Comparison of ENCODE assay signal across 15 mouse cellular contexts in the genomic region with DNA sequence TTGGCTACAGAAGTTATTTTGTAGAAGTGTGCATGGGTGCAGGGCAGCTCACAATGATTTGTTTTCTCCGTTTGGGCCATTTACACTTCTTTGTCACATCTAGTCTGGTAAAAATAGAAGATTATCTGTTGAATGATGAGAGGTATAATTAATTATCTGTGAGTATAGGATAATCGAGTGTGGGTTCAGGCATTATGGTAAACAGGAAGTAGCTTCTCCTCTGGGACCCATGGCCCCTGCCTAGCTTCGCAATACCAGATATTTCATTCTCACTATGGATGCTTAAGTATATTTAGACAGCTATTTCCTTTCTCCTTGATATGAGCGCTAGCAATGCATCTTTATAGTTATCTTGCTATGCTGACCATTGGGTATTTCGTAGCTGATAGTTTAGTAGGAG.
"Had no signal": no experiment of that assay in that cellular context is flagged by ENCODE, and none has a peak within 500 bp of the region (broad histone marks: within the 10 kb centered on the region; RNA-seq: fewer than 3 reads in every experiment).

No protein-coding gene starts in this region.

- DNase-seq: retina, postnatal 1 day; right cerebral cortex, adult 18-20 months; right cerebral cortex, postnatal 14 days; right cerebral cortex, postnatal 25 days; right cerebral cortex, postnatal 4 days; spleen, adult 18-20 months; thymus, adult 18-20 months; thymus, adult 2 months; thymus, postnatal 14 days; thymus, postnatal 25 days; thymus, postnatal 36 days; thymus, postnatal 4 days had no signal

- H3K4me1 ChIP-seq: neural tube, embryonic 15.5 days; stomach, embryonic 15.5 days had no signal

- H3K27ac ChIP-seq: neural tube, embryonic 15.5 days; stomach, embryonic 15.5 days; stomach, postnatal 0 days had no signal

- H3K4me3 ChIP-seq: neural tube, embryonic 15.5 days; stomach, embryonic 15.5 days had no signal

- H3K27me3 ChIP-seq: neural tube, embryonic 15.5 days; stomach, embryonic 15.5 days had no signal

- H3K36me3 ChIP-seq: neural tube, embryonic 15.5 days; stomach, embryonic 15.5 days had no signal

- H3K9ac ChIP-seq: neural tube, embryonic 15.5 days; stomach, embryonic 15.5 days had no signal

- H3K4me2 ChIP-seq: neural tube, embryonic 15.5 days; stomach, embryonic 15.5 days had no signal

- H3K9me3 ChIP-seq: neural tube, embryonic 15.5 days; stomach, embryonic 15.5 days had no signal
